Mouse (Mus musculus) forebrain, embryonic 16.5 days (tissue): ENCODE results near the gene Olfr938. TPM values are rescaled to one million over a fixed set of nuclear protein-coding genes. Genes with fewer than 3 reads are reported as not detected.

Experiments used
- ATAC-seq: fragments of 200-750 bp; cut with Nextera tagmentation; 2 replicates; pipeline ENCODE4 v1.8.0; 2017; ENCODE audit warnings: mild to moderate bottlenecking, moderate library complexity
- H3K27ac ChIP-seq: fragments of 300-500 bp; sonication (generic); 2 replicates; pipeline ENCODE4 v1.5.1; 2014; ENCODE audit warnings: low read length, control low read depth
- H3K27me3 ChIP-seq: fragments of 300-500 bp; sonication (generic); replicated peaks from 2 replicates; pipeline ENCODE4 v1.6.1; 2014; ENCODE audit warnings: low read length; ENCODE audit not compliant: control insufficient read depth, insufficient read depth
- H3K36me3 ChIP-seq: fragments of 300-500 bp; sonication (generic); 2 replicates; pipeline ENCODE4 v1.6.1; 2014; ENCODE audit not compliant: control insufficient read depth, insufficient read depth
- H3K4me1 ChIP-seq: fragments of 300-500 bp; sonication (generic); replicated peaks from 2 replicates; pipeline ENCODE4 v1.6.1; 2014; ENCODE audit warnings: low read length; ENCODE audit not compliant: control insufficient read depth, insufficient read depth
- H3K4me2 ChIP-seq: fragments of 300-500 bp; sonication (generic); 2 replicates; pipeline ENCODE4 v1.6.1; 2014; ENCODE audit warnings: mild to moderate bottlenecking, low read length, control low read depth
- H3K4me3 ChIP-seq: fragments of 300-500 bp; sonication (generic); replicated peaks from 2 replicates; pipeline ENCODE4 v1.5.1; 2014; ENCODE audit warnings: mild to moderate bottlenecking, low read length, control low read depth
- H3K9ac ChIP-seq: fragments of 300-500 bp; sonication (generic); replicated peaks from 2 replicates; pipeline ENCODE4 v1.6.1; 2014; ENCODE audit warnings: low read depth, low read length, control low read depth
- H3K9me3 ChIP-seq: fragments of 300-500 bp; sonication (generic); 2 replicates; pipeline ENCODE4 v1.6.1; 2016; ENCODE audit warnings: low read length; ENCODE audit not compliant: control insufficient read depth
- WGBS: fragments of 180-500 bp; shearing (Covaris S2); extraction: QIAGEN DNeasy Blood & Tissue Kit; methylation state at CpG from one replicate; pipeline ENCODE4 v1.1.7; 2014; 5-methylcytosine and 5-hydroxymethylcytosine counted together
- microRNA-seq: library from miRNA; unstranded; fragments of <30 nt; microRNA quantifications from one replicate; pipeline ENCODE4, GENCODE M21; 2017
- polyA plus RNA-seq: library from polyadenylated mRNA; unstranded; fragments of >200 nt; fragmentation: Nextera tagmentation; extraction: Ambion mirVana; gene quantifications from 2 replicates; pipeline ENCODE4 v1.2.1, GENCODE M21; 2015

Gene Olfr938
- not detected in 2 replicates for polyA plus RNA-seq

DNA sequence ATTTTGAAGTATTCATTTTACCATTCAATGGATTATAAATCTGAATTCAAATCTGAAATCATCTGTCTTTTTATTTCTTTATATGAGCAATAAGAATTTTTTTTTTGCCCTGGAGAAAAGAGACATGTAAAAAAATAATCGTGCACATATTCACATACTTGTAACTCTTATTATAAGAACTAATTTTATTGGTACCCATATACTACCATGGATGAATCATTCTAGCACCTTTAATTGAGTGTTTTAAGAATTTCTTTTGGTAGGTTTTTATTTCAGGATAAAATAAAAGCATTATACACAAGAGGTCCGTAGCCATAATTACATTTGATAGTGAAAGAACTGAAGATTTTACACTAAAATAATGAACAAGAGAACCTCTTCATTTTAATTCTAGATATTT lies at the start of gene Olfr938:
TSS of gene Olfr938 (minus strand) at position 101 of the 400 bp plus-strand sequence.
- Histone ChIP-seq H3K36me3 (no peaks in the 10 kb centered on the region), H3K9me3 (no peaks in the 10 kb centered on the region), H3K4me2 (no peak within 1 kb of the TSS), H3K27ac (no peak within 1 kb of the TSS), H3K9ac (no peak within 1 kb of the TSS), H3K4me3 (no peak within 1 kb of the TSS), H3K27me3 (no peaks in the 10 kb centered on the region), H3K4me1 (no peaks in the 10 kb centered on the region)
- ATAC-seq = no peak
- WGBS = 95% methylated on average over 2 of the region's 2 CpGs

- Histone ChIP-seq H3K27ac (no peak within 1 kb of the TSS), H3K9ac (no peak within 1 kb of the TSS), H3K27me3 (no peaks in the 10 kb centered on the region), H3K9me3 (no peaks in the 10 kb centered on the region), H3K4me1 (no peaks in the 10 kb centered on the region), H3K4me2 (no peak within 1 kb of the TSS), H3K4me3 (no peak within 1 kb of the TSS), H3K36me3 (no peaks in the 10 kb centered on the region)
- no peak for ATAC-seq
These were observed 49.1 kb upstream of the Olfr938 start, which contains the start of gene Olfr27 for GRCm38 (mm10) chr9:39127831-39128230. TSS of gene Olfr27 (plus strand) at chr9:39128131.

DNA sequence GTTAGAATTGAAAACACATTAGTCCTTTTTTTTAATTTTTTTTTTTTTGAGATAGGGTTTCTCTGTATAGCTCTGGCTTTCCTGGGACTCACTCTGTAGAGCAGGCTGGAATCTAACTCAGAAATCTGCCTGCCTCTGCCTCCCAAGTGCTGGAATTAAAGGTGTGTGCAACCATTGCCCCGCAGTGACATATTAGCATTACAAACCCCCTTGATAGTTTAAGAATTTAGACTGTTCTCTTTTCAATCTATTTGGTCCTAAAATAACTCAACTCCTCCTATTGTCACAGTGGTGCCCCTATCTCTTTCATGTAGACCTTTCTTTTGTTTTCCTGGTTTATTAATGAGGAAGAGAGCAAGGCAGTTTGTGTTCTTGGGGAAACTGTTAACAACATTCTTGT lies 48.6 kb upstream of the Olfr938 start:
- Histone ChIP-seq H3K9me3 (no peaks in the 10 kb centered on the region), H3K27me3 (no peaks in the 10 kb centered on the region), H3K27ac (no peak overlapping the region), H3K4me3 (no peak overlapping the region), H3K4me1 (no peaks in the 10 kb centered on the region), H3K36me3 (no peaks in the 10 kb centered on the region), H3K4me2 (no peak overlapping the region), H3K9ac (no peak overlapping the region)
- WGBS = 92% methylated on average over 1 of the region's 1 CpGs
- no peak for ATAC-seq

DNA sequence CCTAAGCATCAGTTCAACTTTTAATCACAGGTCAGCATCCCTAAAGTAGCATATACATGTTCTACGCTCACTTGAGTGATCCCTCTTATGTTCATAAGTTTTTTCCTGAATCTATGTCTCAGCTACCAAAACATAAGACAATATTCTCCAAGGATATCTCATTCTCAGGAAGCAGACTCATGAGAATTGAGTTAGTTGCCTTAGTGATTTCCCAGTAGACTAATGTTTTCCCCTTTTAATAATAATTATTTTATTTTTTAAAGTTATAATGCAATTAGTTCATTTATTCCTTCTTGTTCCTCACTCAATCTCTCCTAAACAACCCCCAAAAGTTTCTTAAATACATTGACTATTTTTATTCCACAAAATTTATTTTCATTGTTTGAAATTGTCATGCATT lies 13.8 kb downstream of the Olfr938 start, which contains the start of gene Olfr937:
TSS of gene Olfr937 (minus strand) at position 101 of the 400 bp plus-strand sequence.
- Histone ChIP-seq H3K9me3 (no peaks in the 10 kb centered on the region), H3K27me3 (no peaks in the 10 kb centered on the region), H3K4me3 (no peak within 1 kb of the TSS), H3K27ac (no peak within 1 kb of the TSS), H3K9ac (no peak within 1 kb of the TSS), H3K4me1 (no peaks in the 10 kb centered on the region), H3K36me3 (no peaks in the 10 kb centered on the region), H3K4me2 (no peak within 1 kb of the TSS)
- WGBS = 79% methylated on average over 1 of the region's 1 CpGs
- ATAC-seq = no peak

Small RNA genes lying within 50 kb of the gene (microRNA-seq; reads per million reads assigned to microRNA genes)
- gene Gm25032 = not detected
- gene Gm25529 = not detected

Other genes with a start within 250 kb of the Olfr938 start
- gene Olfr924, start 234.4 kb downstream of the Olfr938 start, polyA plus RNA-seq = not detected in 2 replicates
- gene Olfr26, start 223.8 kb downstream of the Olfr938 start, polyA plus RNA-seq = not detected in 2 replicates
- gene Olfr926, start 201.8 kb downstream of the Olfr938 start, polyA plus RNA-seq = not detected in 2 replicates
- not detected in 2 replicates for gene Olfr930, start 149.1 kb downstream of the Olfr938 start, polyA plus RNA-seq
- gene Olfr933, start 106.6 kb downstream of the Olfr938 start, polyA plus RNA-seq = not detected in 2 replicates
- not detected in 2 replicates for gene Olfr934, start 90.6 kb downstream of the Olfr938 start, polyA plus RNA-seq
- not detected in 2 replicates for gene Olfr935, start 79.2 kb downstream of the Olfr938 start, polyA plus RNA-seq
- gene Olfr146, start 55.5 kb downstream of the Olfr938 start, polyA plus RNA-seq = not detected in 2 replicates
- not detected in 2 replicates for gene Olfr937, start 13.9 kb downstream of the Olfr938 start, polyA plus RNA-seq
- not detected in 2 replicates for gene Olfr27, start 49.2 kb upstream of the Olfr938 start, polyA plus RNA-seq
- gene Olfr943, start 87.4 kb upstream of the Olfr938 start, polyA plus RNA-seq = not detected in 2 replicates
- gene Olfr944, start 123.0 kb upstream of the Olfr938 start, polyA plus RNA-seq = not detected in 2 replicates
- not detected in 2 replicates for gene Olfr1537, start 171.1 kb upstream of the Olfr938 start, polyA plus RNA-seq
- not detected in 2 replicates for gene Olfr945, start 197.9 kb upstream of the Olfr938 start, polyA plus RNA-seq
- not detected in 2 replicates for gene Olfr948, start 247.2 kb upstream of the Olfr938 start, polyA plus RNA-seq